Mouse (Mus musculus) layer of hippocampus, adult 11-12 months (tissue): ENCODE data around the gene C1qtnf1.

Experiments
- DNase-seq: peaks from one replicate; pipeline ENCODE4 v3.0.0; 2022; ENCODE audit warnings: low spot score

Gene C1qtnf1

GRCm38 (mm10) chr11:118473842-118474500, 46.0 kb downstream of the C1qtnf1 start:
- DNase-seq = no peak

- DNase-seq = no peak
Observed at GRCm38 (mm10) chr11:118475496-118476083, 47.6 kb downstream of the C1qtnf1 start.

- DNase-seq = peak; percentile 97
Observed at GRCm38 (mm10) chr11:118476396-118477373, 48.7 kb downstream of the C1qtnf1 start, which contains the start of gene Engase. Gene Engase, plus strand, starts transcription at chr11:118476829.

- no peak for DNase-seq
Observed at GRCm38 (mm10) chr11:118479776-118480175, 51.8 kb downstream of the C1qtnf1 start.

- DNase-seq = no peak
Observed at GRCm38 (mm10) chr11:118481231-118481630, 53.2 kb downstream of the C1qtnf1 start.

GRCm38 (mm10) chr11:118481751-118482150, 53.7 kb downstream of the C1qtnf1 start:
- DNase-seq = no peak

- DNase-seq = no peak
Observed at GRCm38 (mm10) chr11:118484169-118484568, 56.2 kb downstream of the C1qtnf1 start.

GRCm38 (mm10) chr11:118485338-118485737, 57.3 kb downstream of the C1qtnf1 start:
- DNase-seq = no peak

- DNase-seq = no peak
Observed at GRCm38 (mm10) chr11:118485780-118486179, 57.8 kb downstream of the C1qtnf1 start.

GRCm38 (mm10) chr11:118486281-118486680, 58.3 kb downstream of the C1qtnf1 start:
- no peak for DNase-seq

GRCm38 (mm10) chr11:118486881-118487772, 59.1 kb downstream of the C1qtnf1 start:
- DNase-seq = no peak

- DNase-seq = no peak
Observed at GRCm38 (mm10) chr11:118488191-118488906, 60.3 kb downstream of the C1qtnf1 start.

GRCm38 (mm10) chr11:118488907-118489270, 60.9 kb downstream of the C1qtnf1 start:
- no peak for DNase-seq

GRCm38 (mm10) chr11:118490566-118491218, 62.7 kb downstream of the C1qtnf1 start:
- DNase-seq = peak; percentile 74

GRCm38 (mm10) chr11:118491230-118491629, 63.2 kb downstream of the C1qtnf1 start:
- no peak for DNase-seq

GRCm38 (mm10) chr11:118493458-118493857, 65.5 kb downstream of the C1qtnf1 start:
- no peak for DNase-seq

- no peak for DNase-seq
Observed at GRCm38 (mm10) chr11:118494001-118494737, 66.2 kb downstream of the C1qtnf1 start.

- DNase-seq = no peak
Observed at GRCm38 (mm10) chr11:118495065-118495464, 67.1 kb downstream of the C1qtnf1 start.

- DNase-seq = peak; percentile 50
Observed at GRCm38 (mm10) chr11:118496066-118496689, 68.2 kb downstream of the C1qtnf1 start.
